Mouse (Mus musculus): ENCODE results near the gene Acat3. TPM values are rescaled to one million over a fixed set of nuclear protein-coding genes. Genes with fewer than 3 reads are reported as not detected.
"Not testable (repeated sequence)": the region's sequence is repeated elsewhere in the genome, so short reads cannot be mapped to it uniquely, and the experiment has no call there.

Acat3 gene
- polyA plus RNA-seq (2017; shearing (Covaris generic)) = under 1 TPM in 1 of 2 experiments, not detected in 1; 0.93 TPM

DNA sequence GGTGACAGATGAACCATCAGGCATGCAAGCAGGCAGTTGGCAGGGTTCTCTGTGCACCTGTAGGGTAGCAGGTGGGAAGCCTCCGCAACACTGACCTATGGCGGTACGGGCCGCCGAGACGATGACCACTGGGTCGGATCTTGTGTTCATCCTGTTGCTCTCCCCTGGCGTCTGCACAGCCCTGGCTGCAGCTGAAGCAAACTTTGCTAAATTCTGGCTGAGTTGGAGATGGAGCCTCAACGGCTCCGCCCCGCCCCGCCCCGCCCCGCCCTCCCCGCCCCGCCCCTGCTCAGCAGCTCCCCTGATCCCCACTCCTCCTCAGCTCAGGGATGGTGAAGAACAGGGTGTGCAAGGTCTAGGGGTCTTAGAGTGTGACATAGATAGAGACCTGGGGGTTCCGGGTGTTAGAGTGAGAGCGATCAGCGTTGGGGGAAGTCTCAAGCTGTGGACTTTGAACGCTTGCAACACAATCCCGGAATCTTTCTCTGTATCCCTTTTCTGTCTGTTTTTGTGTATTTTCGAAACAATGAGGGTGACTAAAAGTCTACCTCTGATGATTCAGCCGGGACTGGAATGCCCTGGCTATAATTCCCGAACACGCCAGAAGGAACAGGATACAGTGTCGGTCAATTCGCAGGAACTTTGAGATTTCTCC is at the start of gene Acat3:
Acat3 (minus strand) TSS at position 450 of the 655 bp plus-strand sequence.
- ATAC-seq = no peak

DNA sequence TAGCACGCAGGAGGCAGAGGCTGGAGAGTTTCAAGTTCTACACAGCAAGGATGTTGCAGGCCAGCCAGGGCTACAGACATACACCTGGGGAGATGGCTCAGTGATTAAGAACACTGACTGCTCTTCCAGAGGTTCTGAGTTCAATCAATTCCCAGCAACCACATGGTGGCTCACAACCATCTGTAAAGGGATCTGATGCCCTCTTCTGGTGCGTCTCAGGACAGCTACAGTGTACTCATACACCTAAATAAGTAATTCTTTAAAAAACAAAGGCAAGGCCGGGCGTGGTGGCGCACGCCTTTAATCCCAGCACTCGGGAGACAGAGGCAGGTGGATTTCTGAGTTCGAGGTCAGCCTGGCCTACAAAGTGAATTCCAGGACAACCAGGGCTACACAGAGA is 47.7 kb upstream of the Acat3 start:
- not testable (repeated sequence) for ATAC-seq

DNA sequence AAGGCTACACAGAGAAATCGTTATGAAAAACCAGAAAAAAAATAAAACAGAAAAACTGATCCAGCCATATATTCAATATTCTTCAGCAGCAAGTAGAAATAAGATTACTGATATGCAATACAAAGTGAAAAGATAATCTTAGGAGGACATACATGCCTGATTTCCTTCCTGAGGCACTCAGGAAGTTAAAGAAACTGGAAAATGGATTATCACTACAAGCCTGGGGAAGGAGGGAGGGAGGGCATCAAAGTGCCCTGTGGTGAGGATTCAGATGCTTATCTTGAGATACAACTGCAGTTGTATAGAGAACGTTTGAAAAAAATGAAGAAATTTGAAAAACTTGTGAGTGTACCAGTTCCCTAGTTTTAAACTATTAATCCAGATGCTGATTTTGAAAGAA is 43.6 kb upstream of the Acat3 start:
- no peak for ATAC-seq

DNA sequence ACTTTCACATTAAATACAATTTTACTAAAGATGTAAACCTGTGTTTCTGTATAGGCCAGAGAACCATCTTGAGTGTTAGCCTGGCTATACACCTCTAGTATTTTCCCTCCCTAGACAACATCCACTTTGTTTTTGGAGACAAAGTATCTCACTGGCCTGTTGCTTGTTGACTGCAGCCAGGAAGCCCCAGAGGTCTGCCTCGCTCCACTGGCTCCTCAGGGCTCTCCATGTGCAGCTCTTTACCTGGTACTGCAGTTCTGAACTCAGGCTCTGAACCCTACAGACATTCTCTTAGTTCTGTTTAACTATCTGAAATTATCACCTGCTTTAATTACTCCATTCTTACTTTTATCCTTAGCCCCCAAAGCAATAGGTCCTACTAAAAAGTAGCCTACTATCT is 38.1 kb upstream of the Acat3 start:
- ATAC-seq = no peak

DNA sequence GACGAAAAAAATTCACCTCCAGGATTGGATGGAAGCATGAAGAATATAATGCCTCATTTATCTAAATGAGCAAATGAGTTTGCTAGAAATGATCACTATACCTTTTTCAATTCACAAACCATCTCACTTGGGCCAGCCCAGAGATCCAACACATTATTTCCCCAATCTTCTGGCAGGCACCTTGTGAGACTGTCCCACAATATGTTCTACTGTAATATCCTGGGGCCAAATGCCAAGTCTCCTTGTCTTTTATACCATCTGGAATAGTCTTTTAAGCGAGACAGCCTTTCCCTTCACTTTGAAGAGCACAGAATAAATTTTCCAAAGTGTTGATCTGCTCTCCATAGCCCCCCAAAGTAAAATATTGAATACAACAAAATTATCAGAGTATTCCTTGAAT is 33.5 kb upstream of the Acat3 start:
- no peak for ATAC-seq

DNA sequence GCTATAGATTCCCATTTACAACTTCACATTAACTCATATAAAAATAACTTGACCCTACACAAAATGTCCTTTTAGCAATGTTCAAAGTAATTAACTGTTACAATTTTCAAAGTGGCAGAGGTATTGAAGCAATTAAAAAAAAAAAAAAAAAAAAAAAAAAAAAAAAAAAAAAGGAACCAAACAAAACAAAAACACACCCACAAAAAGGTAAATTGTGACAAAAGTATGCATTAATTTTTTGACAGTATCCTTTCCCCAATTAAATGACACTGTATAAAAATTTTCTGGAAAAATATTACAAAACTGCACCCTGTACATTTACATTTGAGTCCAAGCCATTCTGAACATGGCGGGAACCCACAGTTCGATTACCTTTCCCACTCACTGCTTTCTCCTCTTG is 26.8 kb upstream of the Acat3 start:
- no peak for ATAC-seq

DNA sequence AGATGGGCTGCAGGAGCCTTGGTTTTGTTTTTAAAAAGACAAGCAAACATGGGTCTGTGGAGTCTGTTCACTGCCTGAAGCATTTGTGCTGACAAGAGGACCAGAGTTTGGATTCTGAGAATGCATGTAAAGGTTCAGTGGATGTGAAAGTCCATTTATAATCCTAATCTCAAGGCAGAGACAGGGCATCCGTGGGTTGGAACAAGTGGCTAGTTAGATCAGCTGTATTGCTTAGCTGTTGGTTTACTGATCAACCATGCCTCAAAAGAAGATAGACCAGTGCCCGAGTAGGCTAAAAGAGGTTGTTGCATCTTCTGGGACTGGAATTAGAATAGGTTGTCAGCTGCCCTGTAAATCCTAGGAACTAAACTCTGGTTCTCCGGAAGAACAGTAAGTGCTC is 23.1 kb upstream of the Acat3 start:
- ATAC-seq = no peak

DNA sequence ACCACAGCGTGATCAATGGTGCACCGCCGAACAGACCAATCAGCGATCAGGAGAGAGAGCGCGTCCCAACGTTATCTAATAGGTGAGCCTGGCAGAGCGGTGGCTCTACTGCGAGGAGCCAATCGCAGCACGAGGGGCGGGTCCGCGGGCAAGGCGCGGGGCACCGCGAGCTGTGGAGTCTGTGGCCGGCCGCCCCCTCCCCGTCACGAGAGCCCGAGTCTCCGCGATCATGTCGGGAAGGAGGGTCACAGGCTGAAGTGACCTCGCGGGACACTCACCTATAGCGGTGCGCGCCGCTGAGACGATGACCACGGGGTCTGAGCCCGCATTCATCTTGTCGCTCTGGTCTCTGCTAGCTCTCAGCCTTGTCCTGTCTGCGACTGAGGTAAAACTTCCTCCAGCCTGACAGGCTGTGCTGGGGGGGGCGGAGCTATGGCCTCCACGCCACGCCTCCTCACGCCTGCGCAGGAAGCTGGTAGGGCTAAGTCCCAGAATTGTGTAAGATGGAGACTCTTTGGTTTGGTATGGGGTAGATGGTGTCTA is 20.0 kb upstream of the Acat3 start, which contains the start of gene Acat2:
Acat2 (minus strand) TSS at position 417 of the 543 bp plus-strand sequence.
- peak; percentile 98 for ATAC-seq

DNA sequence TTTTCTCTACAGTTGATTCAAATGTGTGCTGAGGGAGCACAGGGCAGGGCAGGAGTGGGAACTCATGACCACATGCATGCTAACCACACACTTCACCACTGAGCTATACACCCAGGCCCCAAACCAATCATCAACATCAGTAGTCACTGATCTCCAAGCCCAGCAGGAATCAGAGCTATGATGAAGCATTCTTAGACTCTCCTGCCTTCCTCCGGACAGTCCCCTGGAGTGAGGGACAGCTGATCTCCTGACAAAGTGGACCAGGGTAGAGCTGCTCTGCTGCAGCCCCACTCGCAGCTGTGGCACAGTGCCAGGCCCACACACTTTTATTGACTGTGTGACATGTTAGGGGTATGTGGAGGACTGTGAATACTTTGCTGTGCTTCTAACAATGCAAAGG is 19.0 kb upstream of the Acat3 start:
- ATAC-seq = not testable (repeated sequence)

DNA sequence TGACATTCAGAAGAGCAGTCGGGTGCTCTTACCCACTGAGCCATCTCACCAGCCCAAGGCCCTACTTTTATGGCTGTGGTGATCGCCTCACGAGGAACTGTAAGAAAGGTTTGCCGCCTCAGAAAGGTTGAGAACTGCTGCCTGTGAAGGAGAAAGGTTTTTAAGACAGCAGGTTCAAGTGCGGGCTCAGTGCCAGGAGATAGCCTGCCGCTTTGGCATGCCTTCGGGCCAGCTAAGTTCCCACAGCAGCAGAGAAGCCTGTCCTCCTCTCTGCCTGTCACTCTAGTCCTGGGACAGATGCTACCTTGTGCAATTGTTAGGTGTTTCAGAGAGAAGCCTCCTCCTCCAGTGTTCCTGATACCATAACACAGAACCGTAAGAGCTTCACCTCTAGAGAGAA is 16.3 kb upstream of the Acat3 start:
- no peak for ATAC-seq

DNA sequence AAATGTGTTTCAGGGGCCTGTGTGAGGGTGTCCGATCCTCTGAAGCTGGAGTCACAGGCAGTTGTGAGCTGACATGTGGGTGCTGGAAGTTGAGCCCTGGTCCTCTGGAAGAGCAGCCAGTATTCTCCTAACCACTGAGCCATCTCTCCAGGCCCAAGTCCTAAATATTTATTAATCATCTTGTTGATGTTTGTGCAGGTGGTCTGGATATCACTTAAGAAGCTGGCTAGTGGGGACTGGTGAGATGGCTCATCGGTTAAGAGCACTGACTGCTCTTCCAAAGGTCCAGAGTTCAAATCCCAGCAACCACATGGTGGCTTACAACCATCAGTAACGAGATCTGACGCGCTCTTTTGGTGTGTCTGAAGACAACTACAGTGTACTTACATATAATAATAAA is 9.3 kb upstream of the Acat3 start:
- no peak for ATAC-seq

DNA sequence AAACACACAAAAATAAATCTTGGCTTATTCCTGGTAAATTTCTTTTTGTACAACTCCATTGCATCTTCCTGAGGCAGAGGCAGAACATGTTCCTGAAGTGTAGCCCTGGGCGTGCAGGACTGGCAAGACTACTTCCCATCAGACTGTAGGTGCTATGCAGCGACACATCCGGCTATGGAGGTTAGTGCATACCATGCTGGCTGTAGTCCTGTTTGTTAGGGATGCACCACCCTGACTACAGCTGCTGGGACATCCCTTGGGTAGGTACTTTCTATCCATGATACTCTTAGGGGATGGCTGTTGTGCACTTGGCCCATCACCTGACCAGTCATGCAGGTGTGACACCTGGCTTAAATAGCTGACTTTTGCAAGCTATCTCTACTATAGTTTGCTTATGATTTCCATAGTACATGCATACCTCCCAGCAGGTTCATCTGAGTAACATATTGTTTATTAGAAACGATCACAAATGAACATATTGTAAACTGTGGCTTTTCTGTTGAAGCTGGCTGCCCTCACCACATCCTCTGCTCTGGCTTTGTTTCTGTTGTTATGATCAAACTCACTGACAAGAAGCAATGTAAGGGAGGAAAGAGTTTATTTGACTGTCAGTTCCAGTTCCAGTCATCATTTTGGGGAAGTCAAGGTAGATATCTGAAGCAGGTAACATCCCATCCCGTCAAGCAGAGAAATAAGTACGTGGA is 2.2 kb upstream of the Acat3 start:
- peak; percentile 77 for ATAC-seq

DNA sequence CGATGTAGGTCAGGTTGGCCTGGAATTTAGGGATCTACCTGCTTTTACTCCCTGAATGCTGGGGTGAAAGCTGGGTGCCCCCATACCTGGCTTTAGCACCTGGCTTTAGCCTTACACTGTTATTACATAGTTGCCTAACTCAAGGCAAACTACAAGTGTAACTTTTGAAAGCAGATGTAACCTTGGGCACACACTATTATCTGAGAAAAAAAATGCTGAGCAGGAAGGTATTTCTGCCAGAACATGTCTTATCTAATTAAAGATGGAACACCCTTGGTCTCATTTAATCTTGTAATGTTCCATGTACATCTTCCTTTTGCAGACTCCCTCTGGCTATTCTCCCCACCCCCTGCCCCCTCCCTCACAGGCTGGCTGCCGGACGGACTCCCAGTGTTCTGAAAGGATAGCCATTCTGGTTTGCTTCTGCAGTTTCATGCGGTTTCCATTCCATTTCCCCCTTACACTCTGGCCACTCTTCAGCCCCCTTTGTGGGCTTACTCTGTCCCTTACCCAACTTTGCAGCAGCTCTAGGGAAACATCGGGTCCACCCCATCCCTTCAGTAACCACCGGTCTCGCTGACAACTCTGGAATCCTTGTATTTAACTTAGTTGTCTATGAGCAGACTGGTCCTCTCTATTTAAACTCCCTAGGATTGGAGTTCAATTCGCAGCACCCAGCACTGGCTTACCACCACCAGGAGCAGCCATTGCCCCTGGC is 1.3 kb upstream of the Acat3 start:
- ATAC-seq = no peak

DNA sequence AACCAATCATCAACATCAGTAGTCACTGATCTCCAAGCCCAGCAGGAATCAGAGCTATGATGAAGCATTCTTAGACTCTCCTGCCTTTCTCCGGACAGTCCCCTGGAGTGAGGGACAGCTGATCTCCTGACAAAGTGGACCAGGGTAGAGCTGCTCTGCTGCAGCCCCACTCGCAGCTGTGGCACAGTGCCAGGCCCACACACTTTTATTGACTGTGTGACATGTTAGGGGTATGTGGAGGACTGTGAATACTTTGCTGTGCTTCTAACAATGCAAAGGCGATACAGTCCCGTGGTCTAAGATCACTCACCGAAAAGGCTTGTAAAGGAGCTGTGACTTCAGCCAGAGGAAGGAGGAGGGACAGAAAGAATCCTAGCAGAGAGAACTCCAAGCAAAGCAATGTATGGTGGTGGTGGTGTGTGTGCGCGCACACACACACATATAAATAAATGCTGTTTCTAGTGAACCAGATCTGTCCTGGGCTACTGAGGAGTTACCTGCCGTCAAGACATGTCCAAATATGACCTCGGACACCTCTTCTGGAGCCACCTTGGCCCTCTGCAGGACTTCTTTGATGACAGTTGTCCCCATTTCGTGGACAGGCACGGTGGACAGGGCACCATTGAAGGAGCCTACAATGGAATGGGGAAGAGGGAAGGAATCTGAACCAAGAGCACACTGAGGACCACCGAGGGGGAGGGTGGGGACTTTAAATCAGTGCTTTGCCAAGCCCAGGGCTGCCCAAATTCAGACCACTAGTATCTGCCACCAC is 837 bp downstream of the Acat3 start:
- ATAC-seq = not testable (repeated sequence)

DNA sequence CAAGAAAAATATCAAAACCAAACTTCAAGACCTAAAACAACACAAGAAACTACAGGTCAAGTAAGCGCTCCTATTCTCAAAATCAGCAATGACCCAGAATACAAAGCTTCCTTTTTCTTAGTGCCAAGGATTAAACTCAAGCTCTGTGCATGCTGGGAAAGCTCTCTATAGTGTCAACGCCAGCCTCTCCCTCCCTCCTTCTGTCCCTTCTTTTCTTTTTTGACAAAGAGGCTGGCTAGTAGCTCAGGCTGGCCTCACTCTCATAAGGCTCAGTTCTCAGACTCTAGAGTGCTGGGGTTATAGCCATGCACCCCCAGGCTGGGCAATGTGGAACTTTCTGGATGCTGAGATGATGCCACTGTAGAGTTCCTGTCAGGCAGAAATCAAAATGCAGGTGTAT is 2.3 kb downstream of the Acat3 start:
- ATAC-seq = no peak

DNA sequence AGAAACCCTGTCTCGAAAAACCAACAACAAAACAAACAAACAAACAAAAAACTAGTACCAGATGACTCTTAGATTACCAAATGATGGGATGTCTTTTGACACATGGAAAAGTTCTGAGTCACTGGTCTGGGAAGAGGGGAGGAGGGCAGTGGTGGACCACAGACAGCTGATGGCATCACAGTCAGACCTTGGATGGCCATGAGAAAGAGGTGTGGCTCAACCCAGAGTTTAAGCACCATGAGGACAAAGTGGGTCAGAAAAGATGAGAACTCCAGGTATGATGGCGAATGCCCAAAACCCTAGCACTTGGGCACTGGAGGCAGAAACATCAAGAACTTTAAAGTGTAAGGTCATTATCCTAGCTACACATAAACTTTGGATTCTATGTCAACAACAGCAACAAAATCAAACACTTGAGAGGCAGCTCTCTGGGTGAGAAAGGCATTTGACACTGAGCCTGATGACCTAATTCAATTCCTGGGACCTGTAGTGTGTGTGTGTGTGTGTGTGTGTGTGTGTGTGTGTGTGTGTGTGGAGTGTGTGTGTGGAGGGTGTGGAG is 2.9 kb downstream of the Acat3 start:
- no peak for ATAC-seq

DNA sequence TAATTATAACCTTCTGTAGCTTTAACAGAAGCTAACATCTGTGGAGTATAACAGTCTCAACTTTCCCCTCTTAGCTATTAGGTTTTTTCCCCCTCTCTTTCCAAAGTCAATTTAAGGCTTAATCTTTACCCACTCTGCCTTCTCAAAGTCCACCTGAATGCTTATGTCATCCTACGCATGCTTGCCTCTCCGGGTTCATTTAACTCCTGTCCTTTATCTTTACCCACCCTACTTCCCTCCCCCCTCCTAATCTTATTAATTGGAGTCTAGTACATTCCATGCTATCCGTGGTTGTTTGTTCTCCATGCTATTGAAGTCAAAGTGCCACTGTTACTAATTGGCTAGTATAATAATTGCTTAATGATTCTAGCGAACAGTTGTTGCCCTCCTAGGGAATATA is 4.7 kb downstream of the Acat3 start:
- no peak for ATAC-seq

DNA sequence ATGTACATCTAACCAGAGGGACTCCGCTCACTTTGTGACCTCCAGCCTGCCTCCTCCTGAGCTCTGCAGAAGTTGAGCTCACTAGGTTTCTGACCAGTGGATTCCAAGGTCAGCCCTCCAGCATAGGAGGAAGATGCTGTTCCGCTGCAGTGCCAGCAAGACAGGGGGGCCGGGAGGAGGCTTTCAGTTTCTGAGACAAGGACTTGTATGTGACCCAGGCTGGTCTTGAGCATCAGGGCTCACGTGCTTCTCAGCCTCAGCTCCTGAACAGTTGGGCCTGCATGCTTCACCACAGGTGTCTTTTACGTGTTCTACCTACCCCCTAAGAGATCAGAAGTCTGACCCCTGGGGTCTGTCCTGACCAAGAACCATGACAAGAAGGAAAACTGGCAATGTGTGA is 8.8 kb downstream of the Acat3 start:
- not testable (repeated sequence) for ATAC-seq

DNA sequence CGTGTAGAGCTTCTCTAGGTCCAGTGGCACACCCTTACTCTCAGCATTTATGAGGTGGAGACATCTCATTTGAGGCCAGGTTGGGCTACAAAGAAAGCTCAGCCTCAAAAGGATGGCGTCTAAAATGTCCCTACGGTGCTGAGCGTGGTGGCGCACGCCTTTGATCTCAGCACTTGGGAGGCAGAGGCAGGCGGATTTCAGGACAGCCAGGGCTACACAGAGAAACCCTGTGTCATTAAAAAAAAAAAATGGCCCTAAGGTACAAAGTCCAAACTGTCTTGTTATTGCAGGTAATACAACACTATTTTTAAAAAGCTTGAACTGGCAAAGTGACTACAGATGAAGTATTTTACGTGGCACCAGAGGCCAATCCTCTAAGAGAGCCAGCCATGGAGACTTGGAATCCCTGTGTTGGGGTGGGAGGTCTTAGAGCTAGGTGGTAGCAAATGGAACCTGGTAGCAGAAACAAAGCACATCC is 14.7 kb downstream of the Acat3 start:
- ATAC-seq = no peak

DNA sequence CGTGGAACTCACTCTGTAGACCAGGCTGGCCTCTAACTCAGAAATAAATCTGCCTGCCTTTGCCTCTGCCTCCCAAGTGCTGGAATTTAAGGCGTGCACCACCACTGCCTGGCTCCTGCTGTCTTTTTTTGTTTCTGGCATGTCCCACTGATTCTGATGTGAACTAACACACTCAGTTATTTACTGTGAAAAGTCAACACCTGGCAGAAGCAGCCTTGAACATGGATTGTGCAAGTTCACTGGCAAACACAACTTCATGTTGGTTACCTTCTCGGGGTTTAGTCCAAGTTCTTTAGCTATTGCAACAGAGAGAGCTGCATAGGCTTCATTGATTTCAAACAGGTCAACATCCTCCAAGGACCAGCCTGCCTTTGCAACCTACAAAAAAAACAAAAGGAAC is 15.4 kb downstream of the Acat3 start:
- no peak for ATAC-seq

DNA sequence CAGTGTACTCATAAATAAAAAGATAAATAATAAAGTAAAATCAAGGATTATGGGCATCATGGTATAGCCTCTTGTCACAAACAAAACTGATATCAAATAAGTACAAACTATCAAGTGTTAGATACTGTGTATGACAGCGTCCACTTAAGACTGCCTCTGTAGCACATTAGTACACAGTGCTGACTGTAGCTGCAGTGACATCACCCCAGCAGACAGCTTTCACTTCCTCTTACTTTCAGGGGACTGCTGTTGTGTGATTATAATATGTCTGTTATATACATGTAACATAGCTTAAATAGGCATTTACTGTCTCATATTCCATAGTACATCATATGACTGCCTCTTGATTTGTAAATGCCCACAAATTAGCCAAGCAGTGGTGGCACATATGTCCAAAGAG is 19.3 kb downstream of the Acat3 start:
- ATAC-seq = no peak
